Mouse (Mus musculus) erythroblast, embryonic 14.5 days (primary cell): ENCODE data around the gene Adarb1. TPM values are rescaled to one million over a fixed set of nuclear protein-coding genes. Genes with fewer than 3 reads are reported as not detected.
"Not testable (repeated sequence)": the region's sequence is repeated elsewhere in the genome, so short reads cannot be mapped to it uniquely, and the experiment has no call there.

ENCODE experiments used
- H3K27me3 ChIP-seq: 2 replicates; pipeline ENCODE4 v1.6.1; 2012; ENCODE audit warnings: inconsistent platforms; ENCODE audit not compliant: control insufficient read depth
- H3K36me3 ChIP-seq: 2 replicates; pipeline ENCODE4 v1.6.1; 2012; ENCODE audit warnings: mild to moderate bottlenecking, inconsistent platforms; ENCODE audit not compliant: control insufficient read depth
- H3K4me1 ChIP-seq: 2 replicates; pipeline ENCODE4 v1.6.1; 2012; ENCODE audit warnings: inconsistent platforms; ENCODE audit not compliant: control insufficient read depth
- H3K4me3 ChIP-seq: replicated peaks from 2 replicates; pipeline ENCODE3; 2012; ENCODE audit warnings: moderate library complexity, mild to moderate bottlenecking, inconsistent platforms
- H3K9me3 ChIP-seq: 2 replicates; pipeline ENCODE4 v1.6.1; 2012; ENCODE audit warnings: low read length, inconsistent platforms, mixed read lengths; ENCODE audit not compliant: control insufficient read depth
- GATA1 ChIP-seq: IDR thresholded peaks from 2 replicates; pipeline ENCODE4 v1.6.1; 2012; ENCODE audit warnings: low read length, inconsistent platforms, mixed read lengths
- TAL1 ChIP-seq: IDR thresholded peaks from 3 replicates; pipeline ENCODE4 v1.6.1; 2012; ENCODE audit warnings: low read length, inconsistent platforms, mixed read lengths
- polyA plus RNA-seq: library from polyadenylated mRNA; stranded (reverse); fragments of >175 nt; gene quantifications from 2 replicates; pipeline ENCODE4 v1.2.3, GENCODE M21; 2012

Gene Adarb1
- polyA plus RNA-seq, 1 experiment: not detected

DNA sequence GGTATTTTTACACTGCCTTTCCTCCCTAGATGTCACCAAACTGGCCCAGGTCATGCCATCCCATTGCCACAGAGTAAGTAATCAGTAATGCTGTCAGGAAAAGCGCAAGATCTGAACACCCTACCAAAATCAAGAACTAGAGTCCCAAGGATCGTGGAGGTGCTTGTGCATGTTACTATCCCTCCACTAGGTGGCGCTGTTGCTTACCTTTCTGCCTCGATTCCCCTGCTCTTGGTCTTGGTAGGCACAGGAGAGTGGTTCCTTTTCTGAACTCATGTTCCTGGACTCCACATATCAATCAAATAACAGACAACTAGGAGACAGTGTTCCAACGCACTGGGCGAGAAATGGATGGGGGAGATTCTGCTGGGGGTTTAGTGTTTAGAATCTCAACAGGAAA is 135.2 kb downstream of the Adarb1 start:
- Histone ChIP-seq H3K9me3 (no peaks in the 10 kb centered on the region), H3K27me3 (peaks cover 7% of the 10 kb centered on the region), H3K4me3 (no peak overlapping the region), H3K4me1 (no peaks in the 10 kb centered on the region), H3K36me3 (no peaks in the 10 kb centered on the region)
- TF ChIP-seq TAL1: no peak
- no peak for TF ChIP-seq GATA1

DNA sequence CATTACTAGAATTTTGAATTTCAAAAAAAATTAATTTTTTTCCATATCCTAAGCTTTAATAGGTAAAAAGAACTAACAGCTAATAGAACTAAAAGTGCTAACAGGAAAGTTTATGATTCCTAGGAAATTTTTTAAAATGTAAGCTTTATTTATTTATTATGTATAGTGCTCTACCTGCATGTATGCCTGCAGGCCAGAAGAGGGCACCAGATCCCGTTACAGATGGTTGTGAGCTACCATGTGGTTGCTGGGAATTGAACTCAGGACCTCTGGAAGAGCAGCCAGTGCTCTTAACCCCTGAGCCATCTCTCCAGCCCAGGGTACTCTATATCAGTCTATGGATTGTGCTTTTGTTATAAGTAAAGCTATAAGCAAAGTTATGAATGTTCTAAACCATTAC is 136.0 kb downstream of the Adarb1 start:
- H3K4me1 ChIP-seq, H3K27me3 ChIP-seq, H3K4me3 ChIP-seq, H3K36me3 ChIP-seq, H3K9me3 ChIP-seq: not testable (repeated sequence)

DNA sequence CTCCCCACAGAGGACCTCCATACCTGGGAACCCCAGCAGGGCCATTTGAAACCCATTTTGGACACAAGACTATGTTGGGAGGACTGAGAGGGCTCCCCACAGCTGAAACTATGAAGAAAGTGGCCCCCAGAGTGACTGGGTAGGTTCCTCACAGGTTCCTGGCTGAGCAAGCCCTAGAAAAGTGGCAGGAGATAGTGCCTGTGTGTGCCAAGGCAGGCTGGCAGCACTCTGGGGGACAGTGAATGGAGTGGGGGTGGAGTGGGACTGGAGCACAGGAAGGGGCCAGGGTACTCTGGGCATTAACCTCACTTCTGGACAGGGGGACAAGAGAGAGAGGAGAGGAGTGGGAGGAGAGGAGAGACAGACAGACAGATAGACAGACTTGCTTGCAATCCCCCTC is 144.3 kb downstream of the Adarb1 start:
- no peak overlapping the region for H3K4me3 ChIP-seq
- H3K4me1 ChIP-seq: no peaks in the 10 kb centered on the region
- no peaks in the 10 kb centered on the region for H3K9me3 ChIP-seq
- TF ChIP-seq GATA1 (no peak), TAL1 (no peak)
- peaks cover 14% of the 10 kb centered on the region for H3K36me3 ChIP-seq
- no peaks in the 10 kb centered on the region for H3K27me3 ChIP-seq

DNA sequence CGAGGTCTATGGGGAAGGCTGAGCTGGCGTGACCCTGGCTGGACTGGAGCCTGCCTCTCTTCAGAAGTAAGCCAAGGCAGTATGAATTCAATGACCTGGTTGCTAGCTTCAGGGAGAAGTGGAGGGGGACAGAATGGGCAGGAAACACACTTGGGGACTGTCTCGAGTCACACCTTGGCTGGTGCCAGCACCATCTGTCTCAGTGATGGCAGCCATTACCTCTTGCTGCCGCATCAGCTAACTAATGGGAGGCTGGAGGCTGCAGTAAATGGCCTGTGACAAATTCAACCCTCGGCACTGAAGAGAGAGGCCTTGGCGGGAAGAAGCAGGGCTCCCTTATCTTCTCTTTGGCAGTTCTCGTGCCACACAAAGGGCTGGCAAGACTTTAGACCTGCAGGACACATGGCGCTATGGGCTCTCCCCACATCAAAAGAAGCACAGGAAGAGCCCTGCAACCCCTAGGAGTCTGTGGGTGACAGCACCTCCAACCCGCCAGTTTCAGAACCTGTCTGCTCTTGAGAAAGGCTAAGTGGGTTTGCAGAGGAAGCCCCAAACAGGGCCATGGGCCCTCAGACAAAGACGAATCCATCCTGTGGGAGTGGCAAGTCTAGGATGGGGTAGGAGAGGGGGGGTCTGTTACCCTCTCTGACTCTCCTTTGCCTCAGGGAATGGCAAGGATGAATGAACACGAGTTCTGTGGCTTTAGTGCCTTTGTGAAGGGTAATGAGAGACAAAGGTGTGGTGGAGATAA is 144.9 kb downstream of the Adarb1 start:
- no peaks in the 10 kb centered on the region for H3K27me3 ChIP-seq
- H3K4me3 ChIP-seq: no peak overlapping the region
- no peaks in the 10 kb centered on the region for H3K9me3 ChIP-seq
- TF ChIP-seq GATA1 (no peak), TAL1 (no peak)
- no peaks in the 10 kb centered on the region for H3K4me1 ChIP-seq
- H3K36me3 ChIP-seq: peaks cover 21% of the 10 kb centered on the region

DNA sequence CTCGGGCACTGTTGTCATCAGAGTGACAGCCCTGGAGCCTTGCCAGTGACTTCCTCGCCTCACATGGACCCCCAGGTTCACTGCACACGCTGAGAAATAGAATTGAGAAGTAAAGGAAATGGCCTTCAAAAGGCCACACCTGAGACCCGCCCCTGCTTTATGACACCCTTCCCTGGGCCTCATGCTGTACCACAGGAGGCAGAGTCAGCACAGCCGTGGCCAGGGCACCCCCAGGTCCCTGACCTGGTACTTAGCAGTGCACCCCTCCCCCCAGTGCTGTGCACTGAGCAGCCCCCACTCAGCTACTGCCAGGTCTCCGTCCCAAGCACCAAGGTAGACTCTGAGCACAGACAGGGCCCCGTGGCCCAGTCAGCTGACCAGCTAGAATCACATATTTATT is 148.9 kb downstream of the Adarb1 start:
- Histone ChIP-seq H3K4me3 (no peak overlapping the region), H3K4me1 (no peaks in the 10 kb centered on the region), H3K9me3 (no peaks in the 10 kb centered on the region), H3K27me3 (no peaks in the 10 kb centered on the region), H3K36me3 (peaks cover 61% of the 10 kb centered on the region)
- TF ChIP-seq GATA1 (no peak), TAL1 (no peak)

DNA sequence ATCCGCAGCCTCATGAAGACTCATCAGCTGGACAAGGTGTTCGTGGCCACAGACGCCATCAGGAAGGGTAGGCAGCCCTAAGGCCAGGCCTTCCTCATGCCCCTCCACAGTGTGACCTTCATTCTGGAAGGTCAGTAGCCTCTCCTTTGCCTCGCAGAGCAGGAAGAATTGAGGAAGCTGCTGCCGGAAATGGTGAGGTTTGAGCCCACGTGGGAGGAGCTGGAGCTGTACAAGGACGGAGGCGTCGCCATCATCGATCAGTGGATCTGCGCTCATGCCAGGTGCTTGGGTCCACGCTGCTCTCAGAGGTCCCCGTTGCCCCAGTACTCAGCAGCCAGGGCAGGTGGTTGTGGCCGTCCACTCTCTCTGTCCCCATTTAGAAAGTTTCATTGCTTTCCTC is 151.0 kb downstream of the Adarb1 start:
- no peak overlapping the region for H3K4me3 ChIP-seq
- no peaks in the 10 kb centered on the region for H3K27me3 ChIP-seq
- H3K4me1 ChIP-seq: no peaks in the 10 kb centered on the region; the same call in 1 of the 2 replicates
- no peaks in the 10 kb centered on the region for H3K9me3 ChIP-seq
- TF ChIP-seq TAL1 (no peak), GATA1 (no peak)
- H3K36me3 ChIP-seq: peaks cover 82% of the 10 kb centered on the region

DNA sequence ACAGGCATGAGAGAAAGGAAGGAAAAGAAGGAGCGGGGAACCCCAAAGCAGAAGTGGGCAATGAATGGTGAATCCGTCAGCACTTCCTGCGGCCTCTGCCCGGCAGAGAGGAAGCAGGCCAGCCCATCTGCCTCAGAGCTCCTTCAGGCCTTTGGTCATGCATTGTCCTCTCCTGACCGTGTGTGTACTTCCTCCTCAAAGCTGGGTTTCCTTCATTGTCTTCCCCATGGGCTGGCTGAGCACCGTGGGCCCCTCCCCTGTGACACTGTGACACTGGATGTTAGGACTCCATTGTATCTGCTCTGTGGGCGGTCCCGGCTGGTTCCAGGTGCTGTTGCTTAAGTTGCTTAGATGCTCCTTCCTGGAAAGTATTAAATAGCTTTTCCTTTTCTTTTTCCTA is 151.8 kb downstream of the Adarb1 start:
- H3K4me3 ChIP-seq: no peak overlapping the region
- H3K27me3 ChIP-seq: no peaks in the 10 kb centered on the region
- no peak for TF ChIP-seq GATA1
- TF ChIP-seq TAL1: no peak
- no peaks in the 10 kb centered on the region; the same call in none of the 2 replicates for H3K4me1 ChIP-seq
- peaks cover 89% of the 10 kb centered on the region for H3K36me3 ChIP-seq
- H3K9me3 ChIP-seq: no peaks in the 10 kb centered on the region

DNA sequence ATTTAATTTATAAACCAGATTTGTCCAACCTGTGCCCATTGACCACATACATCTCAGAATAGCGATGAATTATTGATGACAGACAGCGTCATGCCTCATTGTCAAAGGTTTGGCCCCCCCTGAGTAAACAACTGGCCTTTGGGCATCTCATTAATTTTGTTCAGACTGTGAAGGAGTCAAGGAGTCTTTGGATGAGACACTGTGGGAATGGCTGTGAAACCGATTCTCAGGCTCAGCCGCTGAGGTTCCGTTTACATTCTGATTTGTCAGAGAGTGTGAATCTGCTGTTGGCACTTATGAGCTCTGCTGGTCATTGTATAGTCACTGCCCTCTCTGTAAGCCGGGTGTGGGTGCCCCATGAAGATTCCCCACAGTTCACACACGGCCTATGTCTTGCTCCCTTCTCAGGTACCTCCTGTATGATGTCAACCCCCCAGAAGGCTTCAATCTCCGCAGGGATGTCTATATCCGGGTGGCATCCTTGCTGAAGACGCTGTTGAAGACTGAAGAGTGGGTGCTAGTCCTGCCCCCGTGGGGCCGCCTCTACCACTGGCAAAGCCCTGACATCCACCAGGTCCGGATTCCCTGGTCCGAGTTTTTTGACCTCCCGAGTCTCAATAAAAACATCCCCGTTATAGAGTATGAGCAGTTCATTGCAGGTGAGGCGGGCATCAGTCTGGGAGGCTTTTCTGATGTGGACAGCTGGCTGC is 157.7 kb downstream of the Adarb1 start:
- H3K4me3 ChIP-seq: peak overlapping the region; percentile 90
- no peaks in the 10 kb centered on the region for H3K9me3 ChIP-seq
- H3K36me3 ChIP-seq: peaks cover 51% of the 10 kb centered on the region
- peaks cover 4% of the 10 kb centered on the region for H3K27me3 ChIP-seq
- TF ChIP-seq GATA1 (no peak), TAL1 (no peak)
- H3K4me1 ChIP-seq: peaks cover 33% of the 10 kb centered on the region

DNA sequence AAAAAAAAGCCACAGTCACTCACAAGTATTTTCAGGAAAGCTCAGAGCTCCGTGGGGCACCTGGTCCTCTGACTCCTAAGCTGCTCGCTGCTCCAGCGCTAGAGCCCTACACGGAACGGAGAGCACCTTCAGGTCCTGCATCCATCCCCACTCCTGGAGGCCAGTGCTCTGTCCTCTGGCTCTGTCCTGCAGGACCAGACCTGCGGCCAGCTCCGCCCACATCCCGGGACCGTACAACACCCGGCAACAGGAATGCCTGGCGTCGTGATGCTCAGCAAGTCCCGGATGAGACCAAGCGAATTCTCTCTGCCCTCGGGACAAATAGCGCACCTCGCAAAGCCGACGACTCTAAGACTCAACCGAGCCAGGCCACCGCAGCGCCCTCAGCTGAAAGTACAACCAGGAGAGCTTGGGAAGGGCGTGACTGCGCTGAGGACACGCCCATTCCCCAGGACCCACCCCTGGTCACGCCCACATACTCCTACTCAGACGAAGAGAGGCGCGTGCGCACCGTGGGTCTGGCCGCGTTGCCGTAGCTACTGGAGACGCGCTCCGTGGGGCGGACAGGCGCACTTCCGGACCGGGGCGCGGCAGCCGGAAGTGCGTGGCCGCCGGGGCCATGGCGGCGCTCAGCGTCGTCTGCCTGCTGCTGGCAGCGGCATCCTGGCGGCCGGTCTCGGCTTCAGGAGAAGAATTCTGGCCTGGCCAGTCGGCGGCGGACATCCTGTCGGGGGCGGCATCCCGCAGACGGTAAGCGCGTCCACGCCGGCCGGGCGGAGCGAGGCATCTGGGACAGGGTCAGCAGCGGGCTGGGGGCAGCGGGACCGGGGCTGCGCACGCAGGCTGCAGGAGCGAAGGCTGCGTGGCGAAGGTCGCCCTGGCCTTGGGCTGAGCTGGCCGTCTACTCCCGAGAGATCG is 159.1 kb downstream of the Adarb1 start, which contains the start of gene Pofut2:
Gene Pofut2 (plus strand): TSS at position 515 of the 918 bp plus-strand sequence.
- Histone ChIP-seq H3K36me3 (peaks cover 37% of the 10 kb centered on the region), H3K4me3 (peak within 1 kb of the TSS; percentile 90), H3K9me3 (no peaks in the 10 kb centered on the region), H3K4me1 (peaks cover 33% of the 10 kb centered on the region), H3K27me3 (peaks cover 11% of the 10 kb centered on the region)
- TF ChIP-seq GATA1: no peak
- TF ChIP-seq TAL1: no peak
